Mouse (Mus musculus): ENCODE measurements at regions not wholly inside any gene's neighbourhood (a gene's known extent, or its start where the extent isn't known, plus 50 kb on each side); places are given as distances from the start of the nearest gene placed in this dataset.

DNA sequence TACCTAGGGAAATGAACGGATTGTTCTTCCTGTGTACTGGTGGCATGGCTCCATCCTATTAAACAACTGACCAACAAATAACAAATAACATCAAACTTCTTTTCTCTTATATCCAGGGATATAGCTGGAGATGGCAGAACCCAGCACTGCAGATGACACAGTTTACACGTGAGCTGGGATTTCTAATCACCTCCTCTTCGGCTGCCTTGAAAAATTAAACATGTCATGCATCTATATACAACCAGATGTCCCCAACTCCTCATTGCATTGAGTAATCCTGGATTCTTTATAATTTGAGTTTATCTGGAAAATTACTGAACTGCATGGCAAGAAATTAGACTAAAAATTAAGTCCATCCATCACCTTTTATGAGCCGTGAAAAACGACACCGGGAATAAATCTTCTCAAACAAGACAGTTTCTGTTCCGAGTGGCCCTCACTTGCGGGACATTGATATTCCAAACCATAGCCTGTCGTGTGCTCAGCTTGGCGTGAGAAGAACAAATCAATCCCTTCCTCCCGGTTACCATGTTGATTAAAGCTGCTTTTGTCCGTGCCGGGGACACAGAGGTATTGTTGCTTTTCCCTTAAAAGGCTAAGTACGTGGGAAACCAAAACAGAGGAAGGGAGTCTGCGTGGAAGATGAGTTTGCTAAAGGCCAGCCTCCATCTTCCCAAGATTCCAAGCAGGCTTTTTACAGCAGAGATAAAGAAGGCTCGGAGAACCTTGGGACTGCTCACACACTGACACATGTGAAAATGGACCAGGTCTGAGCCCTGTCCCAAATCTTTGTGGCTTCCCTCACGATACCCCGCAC lies 92.8 kb upstream of the Spon1 start:
- intact Hi-C loops (cut with DNase I) = no loop called here
- no peak overlapping the region for H3K9ac ChIP-seq (ENCODE audit: low read depth, low read length)
- H3K27ac ChIP-seq = no peak overlapping the region
- no peak overlapping the region for H3K4me3 ChIP-seq
- no peaks in the 10 kb centered on the region for H3K4me1 ChIP-seq (ENCODE audit: control insufficient read depth, insufficient read depth, low read length)
- 71% methylated on average over 18 of the region's 18 CpGs for WGBS
- TF ChIP-seq EP300 (IDR thresholded peaks at IDR 0.05; ENCODE audit: insufficient read depth, low read depth, low read length) = no peak
- TF ChIP-seq POLR2A (IDR thresholded peaks at IDR 0.05; ENCODE audit: insufficient read depth, low read depth, low read length) = no peak
- no peak for TF ChIP-seq CTCF (IDR thresholded peaks at IDR 0.05)
- no peaks in the 10 kb centered on the region for H3K27me3 ChIP-seq (ENCODE audit: control insufficient read depth, insufficient read depth, low read length)
- no peaks in the 10 kb centered on the region for H3K79me2 ChIP-seq (replicated peaks; ENCODE audit: control insufficient read depth, insufficient read depth, low read length)
- H3K36me3 ChIP-seq (ENCODE audit: control insufficient read depth, insufficient read depth, low read length) = no peaks in the 10 kb centered on the region
- no peak for DNase-seq

DNA sequence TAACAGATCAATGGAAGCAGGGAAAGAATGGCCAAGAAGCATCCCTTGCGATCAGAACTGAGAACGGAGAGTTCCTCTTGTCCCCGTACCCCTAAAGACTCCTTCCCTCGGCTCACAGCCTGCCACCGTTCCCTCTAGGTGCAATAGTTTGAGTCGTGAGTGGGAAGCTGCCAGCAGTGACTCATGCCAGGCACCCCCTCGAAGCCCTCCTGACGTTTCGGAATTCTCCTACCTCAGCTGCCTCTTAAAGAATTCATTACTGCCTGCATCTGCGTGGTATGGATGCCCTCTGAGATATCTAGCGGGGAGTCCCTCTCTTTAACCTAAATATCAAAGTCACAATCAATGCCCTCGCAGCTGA lies 92.2 kb upstream of the Spon1 start:
- no peak overlapping the region for H3K4me3 ChIP-seq
- WGBS = 72% methylated on average over 12 of the region's 12 CpGs

GRCm38 (mm10) chr7:113682271-113682670 lies 83.5 kb upstream of the Spon1 start:
- no peak overlapping the region for H3K9ac ChIP-seq (ENCODE audit: low read depth, low read length)
- intact Hi-C loops (cut with DNase I) = no loop called here
- H3K27me3 ChIP-seq (ENCODE audit: control insufficient read depth, insufficient read depth, low read length) = no peaks in the 10 kb centered on the region
- H3K27ac ChIP-seq = no peak overlapping the region
- no peaks in the 10 kb centered on the region for H3K4me1 ChIP-seq (ENCODE audit: control insufficient read depth, insufficient read depth, low read length)
- 81% methylated on average over 5 of the region's 5 CpGs for WGBS
- DNase-seq = no peak
- H3K36me3 ChIP-seq (ENCODE audit: control insufficient read depth, insufficient read depth, low read length) = no peaks in the 10 kb centered on the region
- TF ChIP-seq CTCF (IDR thresholded peaks at IDR 0.05) (no peak), EP300 (IDR thresholded peaks at IDR 0.05; ENCODE audit: insufficient read depth, low read depth, low read length) (no peak), POLR2A (IDR thresholded peaks at IDR 0.05; ENCODE audit: insufficient read depth, low read depth, low read length) (no peak)
- no peaks in the 10 kb centered on the region for H3K79me2 ChIP-seq (replicated peaks; ENCODE audit: control insufficient read depth, insufficient read depth, low read length)
- H3K4me3 ChIP-seq = no peak overlapping the region

More for the DNA sequence above, 92.2 kb upstream of the Spon1 start:
- Histone ChIP-seq H3K27ac (no peak overlapping the region), H3K27me3 (ENCODE audit: control insufficient read depth, insufficient read depth, low read length) (no peaks in the 10 kb centered on the region), H3K9ac (ENCODE audit: low read depth, low read length) (no peak overlapping the region), H3K4me1 (ENCODE audit: control insufficient read depth, insufficient read depth, low read length) (no peaks in the 10 kb centered on the region), H3K79me2 (replicated peaks; ENCODE audit: control insufficient read depth, insufficient read depth, low read length) (no peaks in the 10 kb centered on the region), H3K36me3 (ENCODE audit: control insufficient read depth, insufficient read depth, low read length) (no peaks in the 10 kb centered on the region)
- TF ChIP-seq POLR2A (IDR thresholded peaks at IDR 0.05; ENCODE audit: insufficient read depth, low read depth, low read length) (no peak), CTCF (IDR thresholded peaks at IDR 0.05) (no peak), EP300 (IDR thresholded peaks at IDR 0.05; ENCODE audit: insufficient read depth, low read depth, low read length) (no peak)
- DNase-seq = no peak
- intact Hi-C loops (cut with DNase I) = no loop called here

GRCm38 (mm10) chr7:113685349-113685748 lies 80.4 kb upstream of the Spon1 start:
- DNase-seq = no peak
- H3K27ac ChIP-seq = no peak overlapping the region
- 81% methylated on average over 4 of the region's 4 CpGs for WGBS
- H3K79me2 ChIP-seq (replicated peaks; ENCODE audit: control insufficient read depth, insufficient read depth, low read length) = no peaks in the 10 kb centered on the region
- no peaks in the 10 kb centered on the region; the same call in 1 of the 2 replicates for H3K27me3 ChIP-seq (ENCODE audit: control insufficient read depth, insufficient read depth, low read length)
- no peaks in the 10 kb centered on the region for H3K36me3 ChIP-seq (ENCODE audit: control insufficient read depth, insufficient read depth, low read length)
- no peak overlapping the region for H3K9ac ChIP-seq (ENCODE audit: low read depth, low read length)
- H3K4me1 ChIP-seq (ENCODE audit: control insufficient read depth, insufficient read depth, low read length) = no peaks in the 10 kb centered on the region
- intact Hi-C loops (cut with DNase I) = no loop called here
- TF ChIP-seq CTCF (IDR thresholded peaks at IDR 0.05) = no peak
- no peak for TF ChIP-seq EP300 (IDR thresholded peaks at IDR 0.05; ENCODE audit: insufficient read depth, low read depth, low read length)
- TF ChIP-seq POLR2A (IDR thresholded peaks at IDR 0.05; ENCODE audit: insufficient read depth, low read depth, low read length) = no peak
- no peak overlapping the region for H3K4me3 ChIP-seq

DNA sequence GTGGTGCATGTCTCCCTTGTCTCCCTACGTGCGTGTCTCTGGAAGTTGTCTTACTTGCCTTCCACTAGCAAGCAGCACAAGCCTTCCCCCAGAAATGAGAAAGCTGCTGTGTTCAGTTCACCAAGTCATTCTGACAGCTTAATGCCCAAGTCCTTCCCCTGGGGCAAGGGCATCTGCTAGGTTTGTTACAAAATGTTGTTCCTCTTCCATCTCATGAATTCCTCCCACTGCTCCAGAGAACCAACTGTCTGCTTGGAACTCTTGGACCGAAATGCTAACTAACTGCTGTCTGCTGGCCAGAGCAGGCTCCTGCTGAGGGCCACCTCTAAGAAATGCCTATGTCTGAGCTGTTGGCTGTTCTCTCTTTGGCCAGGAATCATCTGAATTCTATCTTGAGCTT lies 79.3 kb upstream of the Spon1 start:
- Histone ChIP-seq H3K79me2 (replicated peaks; ENCODE audit: control insufficient read depth, insufficient read depth, low read length) (no peaks in the 10 kb centered on the region), H3K27ac (no peak overlapping the region), H3K9ac (ENCODE audit: low read depth, low read length) (no peak overlapping the region), H3K4me3 (no peak overlapping the region), H3K4me1 (ENCODE audit: control insufficient read depth, insufficient read depth, low read length) (no peaks in the 10 kb centered on the region), H3K27me3 (ENCODE audit: control insufficient read depth, insufficient read depth, low read length) (no peaks in the 10 kb centered on the region; the same call in 1 of the 2 replicates), H3K36me3 (ENCODE audit: control insufficient read depth, insufficient read depth, low read length) (no peaks in the 10 kb centered on the region)
- 76% methylated on average over 3 of the region's 3 CpGs for WGBS
- DNase-seq = no peak
- intact Hi-C loops (cut with DNase I) = no loop called here
- TF ChIP-seq POLR2A (IDR thresholded peaks at IDR 0.05; ENCODE audit: insufficient read depth, low read depth, low read length) (no peak), EP300 (IDR thresholded peaks at IDR 0.05; ENCODE audit: insufficient read depth, low read depth, low read length) (no peak), CTCF (IDR thresholded peaks at IDR 0.05) (no peak)

DNA sequence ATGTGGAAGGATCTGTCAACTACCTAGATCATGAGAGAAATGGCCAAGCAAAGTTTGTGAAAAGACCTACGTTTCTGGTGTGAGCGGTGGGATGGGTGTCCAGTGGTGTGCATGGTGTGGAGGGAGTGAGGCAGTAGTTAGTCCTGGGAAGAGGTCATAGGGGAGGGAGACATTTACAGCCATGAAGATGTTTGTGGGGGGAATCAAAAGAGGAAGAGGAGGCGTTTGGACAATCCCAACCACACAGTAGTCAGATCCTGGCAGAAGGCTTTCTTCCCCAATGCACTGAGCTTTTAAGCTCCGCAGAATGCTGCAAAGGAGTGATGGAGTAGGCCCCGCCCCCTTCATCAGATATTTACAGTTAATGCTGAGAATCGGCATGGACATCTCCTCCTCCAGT lies 78.2 kb upstream of the Spon1 start:
- H3K4me1 ChIP-seq (ENCODE audit: control insufficient read depth, insufficient read depth, low read length) = no peaks in the 10 kb centered on the region
- 85% methylated on average over 6 of the region's 6 CpGs for WGBS
- H3K4me3 ChIP-seq = no peak overlapping the region
- no peak for TF ChIP-seq CTCF (IDR thresholded peaks at IDR 0.05)
- TF ChIP-seq EP300 (IDR thresholded peaks at IDR 0.05; ENCODE audit: insufficient read depth, low read depth, low read length) = no peak
- no peak for TF ChIP-seq POLR2A (IDR thresholded peaks at IDR 0.05; ENCODE audit: insufficient read depth, low read depth, low read length)
- intact Hi-C loops (cut with DNase I) = no loop called here
- no peaks in the 10 kb centered on the region for H3K79me2 ChIP-seq (replicated peaks; ENCODE audit: control insufficient read depth, insufficient read depth, low read length)
- H3K27ac ChIP-seq = no peak overlapping the region
- H3K36me3 ChIP-seq (ENCODE audit: control insufficient read depth, insufficient read depth, low read length) = no peaks in the 10 kb centered on the region
- no peak for DNase-seq
- no peaks in the 10 kb centered on the region; the same call in 1 of the 2 replicates for H3K27me3 ChIP-seq (ENCODE audit: control insufficient read depth, insufficient read depth, low read length)
- no peak overlapping the region for H3K9ac ChIP-seq (ENCODE audit: low read depth, low read length)

Measured in heart, adult 2 months (tissue).